Mouse (Mus musculus): Measurements from ENCODE around the gene Psors1c2.
A peak's percentile ranks its signal among the peaks of the same experiment; 100 is the strongest.

Gene Psors1c2

DNA sequence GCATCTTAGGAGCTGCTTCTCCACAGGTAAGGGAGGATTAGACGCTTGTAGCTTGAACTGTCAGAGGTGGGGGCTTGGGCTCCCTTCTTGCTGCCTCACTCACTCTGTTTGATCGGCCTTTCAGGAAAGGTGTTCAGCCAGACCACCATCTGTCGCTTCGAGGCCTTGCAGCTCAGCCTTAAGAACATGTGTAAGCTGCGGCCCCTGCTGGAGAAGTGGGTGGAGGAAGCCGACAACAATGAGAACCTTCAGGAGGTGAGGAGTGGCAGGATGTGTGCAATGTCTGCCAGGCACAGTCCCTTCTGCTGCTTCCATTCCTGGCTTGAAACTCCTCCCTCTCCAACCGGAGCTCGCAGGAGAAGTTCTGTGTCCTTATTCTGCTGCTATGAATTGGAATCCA is 23.7 kb upstream of the Psors1c2 start:
- Histone ChIP-seq H3K27me3 (ENCODE audit: control insufficient read depth, insufficient read depth, low read length, poor library complexity, severe bottlenecking) (no peaks in the 10 kb centered on the region), H3K36me3 (ENCODE audit: control insufficient read depth, insufficient read depth, low read length, poor library complexity, severe bottlenecking) (no peaks in the 10 kb centered on the region)
- DNase-seq (ENCODE audit: low read depth, low spot score), result peak; percentile 59

- DNase-seq (ENCODE audit: low read depth, low spot score), result peak; percentile 32
- Histone ChIP-seq H3K36me3 (ENCODE audit: control insufficient read depth, insufficient read depth, low read length, poor library complexity, severe bottlenecking) (no peaks in the 10 kb centered on the region), H3K27me3 (ENCODE audit: control insufficient read depth, insufficient read depth, low read length, poor library complexity, severe bottlenecking) (no peaks in the 10 kb centered on the region)
Measured at GRCm38 (mm10) chr17:35512916-35513626, 19.9 kb upstream of the Psors1c2 start.

GRCm38 (mm10) chr17:35513886-35514285 is 19.1 kb upstream of the Psors1c2 start:
- Histone ChIP-seq H3K27me3 (ENCODE audit: control insufficient read depth, insufficient read depth, low read length, poor library complexity, severe bottlenecking) (no peaks in the 10 kb centered on the region), H3K36me3 (ENCODE audit: control insufficient read depth, insufficient read depth, low read length, poor library complexity, severe bottlenecking) (no peaks in the 10 kb centered on the region)
- peak; percentile 82 for DNase-seq (ENCODE audit: low read depth, low spot score)

DNA sequence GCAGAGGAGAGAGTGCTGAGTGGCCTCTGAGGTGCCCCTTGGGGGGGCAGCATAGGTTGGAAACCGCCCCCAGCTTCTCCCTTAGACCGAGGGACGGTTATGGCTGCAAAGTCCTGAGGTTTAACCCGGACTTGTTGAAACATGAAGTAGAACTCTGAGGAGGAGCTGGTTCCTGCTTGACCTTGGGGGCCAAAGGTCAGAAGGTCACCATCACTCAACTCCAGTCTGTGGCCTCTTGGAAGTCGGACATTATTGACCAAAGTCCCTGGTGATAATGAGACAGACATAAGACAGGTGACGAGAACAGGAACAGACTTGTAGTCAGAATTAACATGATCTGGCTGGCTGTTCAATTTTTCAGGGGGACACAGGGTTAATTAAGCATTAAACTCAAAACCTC is 18.2 kb upstream of the Psors1c2 start:
- no peaks in the 10 kb centered on the region for H3K36me3 ChIP-seq (ENCODE audit: control insufficient read depth, insufficient read depth, low read length, poor library complexity, severe bottlenecking)
- H3K27me3 ChIP-seq (ENCODE audit: control insufficient read depth, insufficient read depth, low read length, poor library complexity, severe bottlenecking), result no peaks in the 10 kb centered on the region
- no peak for DNase-seq (ENCODE audit: low read depth, low spot score)

GRCm38 (mm10) chr17:35515911-35516640 is 16.9 kb upstream of the Psors1c2 start:
- DNase-seq (ENCODE audit: low read depth, low spot score), result peak; percentile 24
- no peaks in the 10 kb centered on the region for H3K27me3 ChIP-seq (ENCODE audit: control insufficient read depth, insufficient read depth, low read length, poor library complexity, severe bottlenecking)
- no peaks in the 10 kb centered on the region for H3K36me3 ChIP-seq (ENCODE audit: control insufficient read depth, insufficient read depth, low read length, poor library complexity, severe bottlenecking)

DNA sequence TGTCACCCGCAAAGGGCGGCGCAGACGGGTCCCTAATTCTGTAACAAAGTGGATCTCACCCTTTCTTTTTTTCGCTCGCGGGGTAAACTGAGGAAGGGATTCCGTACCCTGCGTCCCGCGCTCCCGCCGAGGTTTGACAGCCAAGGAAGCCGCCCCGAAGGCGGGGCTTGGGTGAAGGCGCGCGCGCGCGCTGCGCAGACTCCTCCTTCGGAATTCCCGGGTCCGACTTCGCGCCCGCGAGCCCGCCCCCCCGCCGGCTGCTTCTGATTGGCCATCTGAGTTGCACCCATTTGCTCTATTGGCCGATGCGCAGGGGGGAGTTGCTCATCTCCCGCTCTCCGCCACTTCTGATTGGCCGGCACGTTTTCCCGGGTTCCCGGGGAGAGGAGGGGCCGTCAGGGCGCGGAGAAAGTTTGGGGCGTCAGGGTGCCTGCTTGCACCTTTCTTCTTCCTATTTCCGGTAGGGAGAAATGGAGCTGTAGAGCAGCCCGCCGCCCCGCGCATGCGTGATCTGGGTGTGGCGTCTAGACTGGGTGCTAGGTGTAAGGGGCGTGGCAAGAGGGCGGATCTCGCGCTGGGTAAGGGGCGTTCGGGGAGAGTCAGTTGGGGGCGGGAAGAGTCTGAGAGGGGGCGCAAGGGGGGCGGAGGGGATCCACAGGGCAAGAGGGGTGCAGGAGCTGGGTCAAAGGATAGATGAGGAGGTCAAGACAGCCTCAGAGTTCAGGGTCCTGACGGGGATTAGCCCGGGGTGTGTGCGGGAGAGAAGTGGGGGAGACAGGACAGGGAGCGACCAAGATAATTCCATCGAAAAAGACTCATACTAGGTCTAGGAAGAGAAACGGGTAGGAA is 16.1 kb upstream of the Psors1c2 start, which contains the start of the genes Tcf19 and Cchcr1:
Gene Tcf19 (minus strand): TSS at position 173 of the 849 bp plus-strand sequence.
Gene Cchcr1 (plus strand): TSS at position 449 of the 849 bp plus-strand sequence.
- peak; percentile 90 for DNase-seq (ENCODE audit: low read depth, low spot score)
- Histone ChIP-seq H3K36me3 (ENCODE audit: control insufficient read depth, insufficient read depth, low read length, poor library complexity, severe bottlenecking) (no peaks in the 10 kb centered on the region), H3K27me3 (ENCODE audit: control insufficient read depth, insufficient read depth, low read length, poor library complexity, severe bottlenecking) (no peaks in the 10 kb centered on the region)

DNA sequence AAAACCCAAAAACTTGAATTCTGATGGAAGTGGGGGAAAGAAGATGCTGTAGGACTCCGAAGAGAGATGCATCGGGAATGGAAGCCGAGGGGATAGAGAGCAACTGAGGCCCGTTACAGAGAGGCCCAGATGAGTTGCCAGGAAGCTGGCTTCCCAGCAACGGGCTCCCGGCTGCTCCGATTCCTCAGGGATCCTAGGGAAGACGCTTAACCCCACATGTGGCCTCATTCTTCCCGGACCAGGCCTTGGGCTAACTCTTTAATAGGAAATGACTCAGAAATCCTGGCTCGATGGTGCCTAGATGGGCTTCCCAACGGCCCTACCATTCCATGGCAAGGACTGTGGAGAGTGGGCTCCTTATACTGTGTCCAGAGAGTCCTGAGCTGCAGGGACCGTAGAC is 15.5 kb upstream of the Psors1c2 start:
- no peaks in the 10 kb centered on the region for H3K36me3 ChIP-seq (ENCODE audit: control insufficient read depth, insufficient read depth, low read length, poor library complexity, severe bottlenecking)
- no peaks in the 10 kb centered on the region for H3K27me3 ChIP-seq (ENCODE audit: control insufficient read depth, insufficient read depth, low read length, poor library complexity, severe bottlenecking)
- no peak for DNase-seq (ENCODE audit: low read depth, low spot score)

- Histone ChIP-seq H3K27me3 (ENCODE audit: control insufficient read depth, insufficient read depth, low read length, poor library complexity, severe bottlenecking) (no peaks in the 10 kb centered on the region), H3K36me3 (ENCODE audit: control insufficient read depth, insufficient read depth, low read length, poor library complexity, severe bottlenecking) (no peaks in the 10 kb centered on the region)
- no peak for DNase-seq (ENCODE audit: low read depth, low spot score)
Measured at GRCm38 (mm10) chr17:35524354-35524753, 8.6 kb upstream of the Psors1c2 start.

DNA sequence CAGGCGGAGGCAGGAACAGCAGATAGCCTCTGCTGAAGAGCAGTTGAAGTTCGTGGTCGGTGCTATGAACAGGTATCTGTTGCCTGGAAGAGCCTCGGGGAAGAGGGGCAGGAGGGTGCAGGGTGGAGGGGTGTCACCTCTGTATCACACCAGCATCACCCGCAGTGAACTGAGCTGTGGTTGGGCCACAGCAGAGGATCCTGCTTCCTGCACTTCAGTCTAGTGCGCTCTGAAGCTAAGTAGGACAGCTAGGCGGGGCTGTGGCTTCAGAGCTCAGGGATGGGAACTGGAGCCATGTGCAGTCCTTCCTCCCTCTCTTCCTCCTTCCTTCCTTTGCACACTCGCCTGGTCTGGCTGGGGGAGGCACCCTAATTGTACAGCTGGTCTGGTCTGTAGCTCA is 6.4 kb upstream of the Psors1c2 start:
- no peaks in the 10 kb centered on the region for H3K36me3 ChIP-seq (ENCODE audit: control insufficient read depth, insufficient read depth, low read length, poor library complexity, severe bottlenecking)
- no peak for DNase-seq (ENCODE audit: low read depth, low spot score)
- no peaks in the 10 kb centered on the region for H3K27me3 ChIP-seq (ENCODE audit: control insufficient read depth, insufficient read depth, low read length, poor library complexity, severe bottlenecking)

- no peak for DNase-seq (ENCODE audit: low read depth, low spot score)
- Histone ChIP-seq H3K27me3 (ENCODE audit: control insufficient read depth, insufficient read depth, low read length, poor library complexity, severe bottlenecking) (no peaks in the 10 kb centered on the region), H3K36me3 (ENCODE audit: control insufficient read depth, insufficient read depth, low read length, poor library complexity, severe bottlenecking) (no peaks in the 10 kb centered on the region)
Measured at GRCm38 (mm10) chr17:35532360-35532759, 641 bp upstream of the Psors1c2 start.

DNA sequence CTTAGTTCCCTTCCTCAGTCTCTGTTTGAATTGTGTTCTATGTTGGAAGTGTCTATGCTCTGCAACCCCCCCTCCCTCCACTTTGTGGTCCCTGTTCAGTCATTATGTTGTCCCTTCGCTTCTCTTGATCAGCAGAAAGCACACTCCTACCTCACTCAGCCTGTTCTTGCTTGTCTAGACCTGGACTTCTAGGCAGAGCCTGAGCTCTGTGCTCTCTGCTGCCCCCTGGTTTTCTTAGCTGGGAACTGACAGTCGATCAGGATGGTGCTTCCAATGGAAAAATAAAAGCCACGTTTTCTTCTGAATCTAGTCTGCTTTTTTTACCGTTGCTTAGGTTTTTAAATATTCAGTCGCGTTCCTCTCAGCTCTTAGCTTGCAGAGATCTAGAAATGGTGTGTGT is 1.3 kb downstream of the Psors1c2 start:
- peak; percentile 79 for DNase-seq (ENCODE audit: low read depth, low spot score)
- Histone ChIP-seq H3K27me3 (ENCODE audit: control insufficient read depth, insufficient read depth, low read length, poor library complexity, severe bottlenecking) (no peaks in the 10 kb centered on the region), H3K36me3 (ENCODE audit: control insufficient read depth, insufficient read depth, low read length, poor library complexity, severe bottlenecking) (no peaks in the 10 kb centered on the region)

DNA sequence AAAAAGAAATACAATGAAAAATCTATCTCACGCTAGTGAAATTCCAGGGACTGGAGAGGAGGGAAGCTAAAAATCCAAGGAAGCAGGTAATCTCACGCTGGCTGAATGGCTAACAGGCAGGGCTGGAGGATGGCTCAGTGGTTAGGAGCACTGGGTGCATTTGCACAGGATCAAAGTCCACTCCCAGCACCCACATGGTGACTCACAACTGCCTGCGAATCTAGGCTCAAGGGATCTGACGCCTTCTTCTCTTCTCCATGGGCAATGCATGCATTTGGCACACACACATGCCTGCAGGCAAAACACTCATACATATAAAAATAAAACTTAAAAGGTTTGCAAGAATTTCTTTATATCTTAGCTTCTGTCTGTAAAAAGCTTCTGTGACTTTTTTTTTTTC is 4.4 kb downstream of the Psors1c2 start:
- Histone ChIP-seq H3K27me3 (ENCODE audit: control insufficient read depth, insufficient read depth, low read length, poor library complexity, severe bottlenecking) (no peaks in the 10 kb centered on the region), H3K36me3 (ENCODE audit: control insufficient read depth, insufficient read depth, low read length, poor library complexity, severe bottlenecking) (no peaks in the 10 kb centered on the region)
- DNase-seq (ENCODE audit: low read depth, low spot score), result no peak

GRCm38 (mm10) chr17:35538476-35538875 is 5.5 kb downstream of the Psors1c2 start:
- no peaks in the 10 kb centered on the region for H3K36me3 ChIP-seq (ENCODE audit: control insufficient read depth, insufficient read depth, low read length, poor library complexity, severe bottlenecking)
- H3K27me3 ChIP-seq (ENCODE audit: control insufficient read depth, insufficient read depth, low read length, poor library complexity, severe bottlenecking), result no peaks in the 10 kb centered on the region
- no peak for DNase-seq (ENCODE audit: low read depth, low spot score)

DNA sequence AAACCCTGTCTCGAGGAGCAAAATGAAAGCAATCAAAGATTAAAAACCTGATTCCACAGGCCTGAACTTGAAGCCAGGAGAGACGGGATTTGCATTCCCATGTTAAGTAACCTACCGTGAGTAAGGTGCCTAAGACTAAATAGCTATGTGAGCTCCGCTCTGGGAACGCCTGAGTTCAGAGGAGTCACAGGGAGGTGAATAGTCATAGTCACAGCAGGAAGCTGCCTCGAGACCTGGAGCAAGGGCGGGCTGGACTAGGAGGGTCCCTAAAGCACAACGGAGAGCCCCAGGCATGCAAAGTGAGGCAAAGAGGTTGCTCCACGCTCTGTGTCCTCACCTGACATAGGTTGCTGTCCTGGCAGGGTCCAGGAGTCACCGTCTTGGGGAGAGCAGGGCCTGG is 6.5 kb downstream of the Psors1c2 start:
- DNase-seq (ENCODE audit: low read depth, low spot score), result no peak
- H3K36me3 ChIP-seq (ENCODE audit: control insufficient read depth, insufficient read depth, low read length, poor library complexity, severe bottlenecking), result no peaks in the 10 kb centered on the region
- H3K27me3 ChIP-seq (ENCODE audit: control insufficient read depth, insufficient read depth, low read length, poor library complexity, severe bottlenecking), result no peaks in the 10 kb centered on the region

All from splenic B cell, adult 2 months (primary cell).